Mouse (Mus musculus) lung, embryonic 15.5 days (tissue): Measurements from ENCODE around the gene Asic2. TPM values are rescaled to one million over a fixed set of nuclear protein-coding genes. Genes with fewer than 3 reads are reported as not detected.

ENCODE experiments used
- ATAC-seq: fragments of 200-750 bp; cut with Nextera tagmentation; 2 replicates; pipeline ENCODE4 v1.8.0; 2017; ENCODE audit warnings: moderate number of reproducible peaks, borderline replicate concordance; ENCODE audit not compliant: low FRiP score, low TSS enrichment; ENCODE audit errors: extremely low read depth
- H3K27ac ChIP-seq: fragments of 300-500 bp; sonication (generic); 2 replicates; pipeline ENCODE4 v1.5.1; 2015; ENCODE audit warnings: moderate library complexity, mild to moderate bottlenecking, inconsistent platforms
- H3K27me3 ChIP-seq: fragments of 300-500 bp; sonication (generic); 2 replicates; pipeline ENCODE4 v1.6.1; 2015; ENCODE audit warnings: inconsistent platforms
- H3K36me3 ChIP-seq: fragments of 300-500 bp; sonication (generic); 2 replicates; pipeline ENCODE4 v1.6.1; 2015; ENCODE audit warnings: inconsistent platforms
- H3K4me1 ChIP-seq: fragments of 300-500 bp; sonication (generic); 2 replicates; pipeline ENCODE4 v1.6.1; 2015; ENCODE audit warnings: inconsistent platforms
- H3K4me2 ChIP-seq: fragments of 300-500 bp; sonication (generic); 2 replicates; pipeline ENCODE4 v1.6.1; 2015; ENCODE audit warnings: inconsistent platforms, mild to moderate bottlenecking, moderate library complexity
- H3K4me3 ChIP-seq: fragments of 300-500 bp; sonication (generic); 2 replicates; pipeline ENCODE4 v1.5.1; 2015; ENCODE audit warnings: mild to moderate bottlenecking, inconsistent platforms
- H3K9ac ChIP-seq: fragments of 300-500 bp; sonication (generic); 2 replicates; pipeline ENCODE4 v1.6.1; 2015; ENCODE audit warnings: inconsistent platforms
- H3K9me3 ChIP-seq: fragments of 300-500 bp; sonication (generic); 2 replicates; pipeline ENCODE4 v1.6.1; 2016; ENCODE audit warnings: inconsistent platforms
- WGBS: fragments of 180-500 bp; shearing (Covaris S2); methylation state at CpG from one replicate; pipeline ENCODE4 v1.1.7; 2015; 5-methylcytosine and 5-hydroxymethylcytosine counted together
- polyA plus RNA-seq: library from polyadenylated mRNA; unstranded; fragments of >200 nt; fragmentation: Nextera tagmentation; extraction: Ambion mirVana; gene quantifications from 2 replicates; pipeline ENCODE4 v1.2.1, GENCODE M21; 2015

Gene Asic2
- polyA plus RNA-seq, 1 experiment from 2014 or later, result 0.37 TPM

- WGBS, result 49% methylated on average over 5 of the region's 5 CpGs
- H3K27ac ChIP-seq, result no peak overlapping the region
- peaks cover 7% of the 10 kb centered on the region; the same call in 1 of the 2 replicates for H3K27me3 ChIP-seq
- no peak for ATAC-seq
- H3K4me1 ChIP-seq, result no peaks in the 10 kb centered on the region
- no peak overlapping the region for H3K4me3 ChIP-seq
- H3K4me2 ChIP-seq, result no peak overlapping the region
- H3K9me3 ChIP-seq, result no peaks in the 10 kb centered on the region
- H3K9ac ChIP-seq, result no peak overlapping the region
- no peaks in the 10 kb centered on the region for H3K36me3 ChIP-seq
Observed at GRCm38 (mm10) chr11:81039976-81040375, 928.3 kb downstream of the Asic2 start.

- Histone ChIP-seq H3K9me3 (no peaks in the 10 kb centered on the region), H3K36me3 (no peaks in the 10 kb centered on the region), H3K9ac (no peak overlapping the region), H3K4me1 (no peaks in the 10 kb centered on the region), H3K4me3 (no peak overlapping the region), H3K27me3 (no peaks in the 10 kb centered on the region), H3K27ac (no peak overlapping the region), H3K4me2 (no peak overlapping the region)
- 63% methylated on average over 3 of the region's 3 CpGs for WGBS
- no peak for ATAC-seq
Observed at GRCm38 (mm10) chr11:81032151-81032550, 936.1 kb downstream of the Asic2 start.

GRCm38 (mm10) chr11:81014776-81015175 is 953.5 kb downstream of the Asic2 start:
- H3K36me3 ChIP-seq, result no peaks in the 10 kb centered on the region
- H3K4me2 ChIP-seq, result no peak overlapping the region
- no peaks in the 10 kb centered on the region for H3K4me1 ChIP-seq
- ATAC-seq, result no peak
- no peaks in the 10 kb centered on the region for H3K9me3 ChIP-seq
- WGBS, result 89% methylated on average over 8 of the region's 8 CpGs
- H3K27me3 ChIP-seq, result no peaks in the 10 kb centered on the region
- no peak overlapping the region for H3K4me3 ChIP-seq
- no peak overlapping the region for H3K9ac ChIP-seq
- H3K27ac ChIP-seq, result no peak overlapping the region

- WGBS, result 90% methylated on average over 6 of the region's 6 CpGs
- H3K27ac ChIP-seq, result no peak overlapping the region
- H3K4me3 ChIP-seq, result no peak overlapping the region
- no peaks in the 10 kb centered on the region for H3K27me3 ChIP-seq
- ATAC-seq, result no peak
- H3K36me3 ChIP-seq, result no peaks in the 10 kb centered on the region
- H3K4me2 ChIP-seq, result no peak overlapping the region
- no peaks in the 10 kb centered on the region for H3K9me3 ChIP-seq
- H3K4me1 ChIP-seq, result no peaks in the 10 kb centered on the region
- no peak overlapping the region for H3K9ac ChIP-seq
Observed at GRCm38 (mm10) chr11:81013501-81013900, 954.8 kb downstream of the Asic2 start.

- no peaks in the 10 kb centered on the region for H3K27me3 ChIP-seq
- H3K4me2 ChIP-seq, result no peak overlapping the region
- no peak overlapping the region for H3K9ac ChIP-seq
- H3K4me1 ChIP-seq, result no peaks in the 10 kb centered on the region
- no peaks in the 10 kb centered on the region for H3K9me3 ChIP-seq
- no peak overlapping the region for H3K27ac ChIP-seq
- 64% methylated on average over 7 of the region's 7 CpGs for WGBS
- H3K4me3 ChIP-seq, result no peak overlapping the region
- no peak for ATAC-seq
- H3K36me3 ChIP-seq, result no peaks in the 10 kb centered on the region
Observed at GRCm38 (mm10) chr11:81010766-81011165, 957.5 kb downstream of the Asic2 start.

- no peak for ATAC-seq
- Histone ChIP-seq H3K4me2 (no peak overlapping the region), H3K4me3 (no peak overlapping the region), H3K4me1 (no peaks in the 10 kb centered on the region), H3K27ac (no peak overlapping the region), H3K27me3 (no peaks in the 10 kb centered on the region), H3K9ac (no peak overlapping the region), H3K36me3 (no peaks in the 10 kb centered on the region), H3K9me3 (no peaks in the 10 kb centered on the region)
- WGBS, result 86% methylated on average over 12 of the region's 12 CpGs
Observed at GRCm38 (mm10) chr11:81009366-81009765, 958.9 kb downstream of the Asic2 start.

- Histone ChIP-seq H3K9me3 (no peaks in the 10 kb centered on the region), H3K4me2 (no peak overlapping the region), H3K4me3 (no peak overlapping the region), H3K9ac (no peak overlapping the region), H3K27me3 (no peaks in the 10 kb centered on the region), H3K27ac (no peak overlapping the region), H3K4me1 (no peaks in the 10 kb centered on the region), H3K36me3 (no peaks in the 10 kb centered on the region)
- WGBS, result 49% methylated on average over 2 of the region's 2 CpGs
- no peak for ATAC-seq
Observed at GRCm38 (mm10) chr11:81005831-81006230, 962.4 kb downstream of the Asic2 start.

GRCm38 (mm10) chr11:81002769-81003430 is 965.4 kb downstream of the Asic2 start:
- no peak overlapping the region for H3K27ac ChIP-seq
- H3K36me3 ChIP-seq, result no peaks in the 10 kb centered on the region
- H3K27me3 ChIP-seq, result no peaks in the 10 kb centered on the region
- H3K4me3 ChIP-seq, result no peak overlapping the region
- no peaks in the 10 kb centered on the region for H3K9me3 ChIP-seq
- H3K4me2 ChIP-seq, result no peak overlapping the region
- no peak for ATAC-seq
- no peak overlapping the region for H3K9ac ChIP-seq
- 77% methylated on average over 10 of the region's 10 CpGs for WGBS
- no peaks in the 10 kb centered on the region for H3K4me1 ChIP-seq

- H3K4me3 ChIP-seq, result no peak overlapping the region
- H3K4me1 ChIP-seq, result no peaks in the 10 kb centered on the region
- 86% methylated on average over 5 of the region's 5 CpGs for WGBS
- no peak overlapping the region for H3K9ac ChIP-seq
- no peaks in the 10 kb centered on the region for H3K36me3 ChIP-seq
- no peak for ATAC-seq
- no peak overlapping the region for H3K4me2 ChIP-seq
- H3K27me3 ChIP-seq, result no peaks in the 10 kb centered on the region
- H3K27ac ChIP-seq, result no peak overlapping the region
- H3K9me3 ChIP-seq, result no peaks in the 10 kb centered on the region
Observed at GRCm38 (mm10) chr11:80995621-80996020, 972.6 kb downstream of the Asic2 start.

- H3K9ac ChIP-seq, result no peak overlapping the region
- no peak overlapping the region for H3K4me2 ChIP-seq
- H3K4me3 ChIP-seq, result no peak overlapping the region
- 79% methylated on average over 5 of the region's 5 CpGs for WGBS
- no peaks in the 10 kb centered on the region for H3K4me1 ChIP-seq
- H3K27ac ChIP-seq, result no peak overlapping the region
- H3K27me3 ChIP-seq, result no peaks in the 10 kb centered on the region
- ATAC-seq, result no peak
- no peaks in the 10 kb centered on the region for H3K9me3 ChIP-seq
- H3K36me3 ChIP-seq, result no peaks in the 10 kb centered on the region
Observed at GRCm38 (mm10) chr11:80983530-80983929, 984.7 kb downstream of the Asic2 start.

GRCm38 (mm10) chr11:80976239-80976855 is 991.9 kb downstream of the Asic2 start:
- ATAC-seq, result no peak
- Histone ChIP-seq H3K9ac (no peak overlapping the region), H3K27ac (no peak overlapping the region), H3K9me3 (no peaks in the 10 kb centered on the region), H3K4me1 (0 out of 2 replicates have a peak, but pooled peaks cover 3% of the 10 kb centered on the region), H3K4me3 (no peak overlapping the region), H3K4me2 (no peak overlapping the region), H3K36me3 (no peaks in the 10 kb centered on the region), H3K27me3 (no peaks in the 10 kb centered on the region)
- WGBS, result 43% methylated on average over 9 of the region's 9 CpGs

GRCm38 (mm10) chr11:80974616-80975015 is 993.6 kb downstream of the Asic2 start:
- no peaks in the 10 kb centered on the region for H3K27me3 ChIP-seq
- H3K36me3 ChIP-seq, result no peaks in the 10 kb centered on the region
- H3K27ac ChIP-seq, result no peak overlapping the region
- WGBS, result 74% methylated on average over 5 of the region's 5 CpGs
- H3K4me1 ChIP-seq, result 0 out of 2 replicates have a peak, but pooled peaks cover 3% of the 10 kb centered on the region
- H3K9ac ChIP-seq, result no peak overlapping the region
- no peak overlapping the region for H3K4me2 ChIP-seq
- H3K4me3 ChIP-seq, result no peak overlapping the region
- ATAC-seq, result no peak
- H3K9me3 ChIP-seq, result no peaks in the 10 kb centered on the region
